9 mouse cellular contexts compared by ENCODE assay signal in genomic region chr3:97332172-97332571, GRCm38 (mm10). TPM values are rescaled to one million over a fixed set of nuclear protein-coding genes. Genes with fewer than 3 reads are reported as not detected.
DNase-seq lines count a peak whose midpoint lies in the region; ATAC-seq and TF ChIP-seq lines count a peak whose summit lies in the region.
"Had no signal": no experiment of that assay in that cellular context is flagged by ENCODE, and none has a peak within 500 bp of the region (broad histone marks: within the 10 kb centered on the region; RNA-seq: fewer than 3 reads in every experiment).

No protein-coding gene starts in this region.

- H3K9ac ChIP-seq in liver, embryonic 14.5 days (replicated peaks) = no peak overlapping the region
- no peak overlapping the region for H3K9ac ChIP-seq in midbrain, embryonic 14.5 days (replicated peaks; ENCODE audit: low read length)
- H3K9ac ChIP-seq: heart, embryonic 15.5 days had no signal

- H3K4me1 ChIP-seq in E14TG2a.4 (replicated peaks; ENCODE audit: low read depth, low read length) = peaks cover 16% of the 10 kb centered on the region
- H3K4me1 ChIP-seq in liver, embryonic 14.5 days (replicated peaks; ENCODE audit: control insufficient read depth in 2 of 2, insufficient read depth in 2 of 2, low read length in 1 of 2) = no peaks in the 10 kb centered on the region; a peak in 1 of 4 replicates
- no peaks in the 10 kb centered on the region for H3K4me1 ChIP-seq in midbrain, embryonic 14.5 days (ENCODE audit: control insufficient read depth, insufficient read depth, low read length)
- H3K4me1 ChIP-seq in cerebellum, adult 2 months (ENCODE audit: control insufficient read depth, insufficient read depth, low read length) = no peaks in the 10 kb centered on the region
- H3K4me1 ChIP-seq: megakaryocyte, embryonic 14.5 days had no signal

- TF ChIP-seq CTCF in E14TG2a.4 (conservative IDR thresholded peaks at IDR 0.05; ENCODE audit: low read length) = peak; percentile 33
- peak; percentile 21; the same call in 1 of the 2 replicates for TF ChIP-seq CTCF in liver, embryonic 14.5 days (IDR thresholded peaks at IDR 0.05; ENCODE audit: low read depth)
- TF ChIP-seq CTCF in cerebellum, adult 2 months (IDR thresholded peaks at IDR 0.05; ENCODE audit: borderline replicate concordance, insufficient read depth, low read depth, low read length) = no peak

- no peak for ATAC-seq in liver, embryonic 14.5 days (ENCODE audit: insufficient read depth)
- no peak for ATAC-seq in midbrain, embryonic 14.5 days (ENCODE audit: low FRiP score, low TSS enrichment)

- no peak overlapping the region for H3K4me2 ChIP-seq in liver, embryonic 14.5 days (ENCODE audit: low read depth)
- no peak overlapping the region for H3K4me2 ChIP-seq in midbrain, embryonic 14.5 days (ENCODE audit: low read length)
- H3K4me2 ChIP-seq: heart, embryonic 15.5 days had no signal

- no peak for TF ChIP-seq POLR2A in cerebellum, adult 2 months (IDR thresholded peaks at IDR 0.05; ENCODE audit: borderline replicate concordance, insufficient read depth, low read length)

- no peaks in the 10 kb centered on the region for H3K36me3 ChIP-seq in E14TG2a.4 (ENCODE audit: insufficient read depth, low read length)
- H3K36me3 ChIP-seq in liver, embryonic 14.5 days (replicated peaks; ENCODE audit: control insufficient read depth, insufficient read depth, low read depth) = no peaks in the 10 kb centered on the region
- no peaks in the 10 kb centered on the region for H3K36me3 ChIP-seq in midbrain, embryonic 14.5 days (ENCODE audit: control insufficient read depth, insufficient read depth, low read length)
- H3K36me3 ChIP-seq: heart, embryonic 15.5 days had no signal

- H3K27me3 ChIP-seq in E14TG2a.4 (ENCODE audit: insufficient read depth, low read length) = peaks cover 24% of the 10 kb centered on the region
- H3K27me3 ChIP-seq in liver, embryonic 14.5 days (ENCODE audit: control insufficient read depth, insufficient read depth, low read length) = no peaks in the 10 kb centered on the region
- no peaks in the 10 kb centered on the region for H3K27me3 ChIP-seq in midbrain, embryonic 14.5 days (ENCODE audit: control insufficient read depth, insufficient read depth, low read length)
- no peaks in the 10 kb centered on the region for H3K27me3 ChIP-seq in cerebellum, adult 2 months (ENCODE audit: control insufficient read depth, insufficient read depth, low read length)
- H3K27me3 ChIP-seq: heart, embryonic 15.5 days had no signal

- DNase-seq in kidney, adult 9 months = peak; percentile 18
- no peak for DNase-seq in kidney, adult 11 months
- peak; percentile 52 for DNase-seq in A20 (ENCODE audit: low read depth, low spot score)
- DNase-seq in liver, embryonic 14.5 days (ENCODE audit: low read depth in 3 of 3, low spot score in 3 of 3) = no peak
- DNase-seq in midbrain, embryonic 14.5 days = no peak
- no peak for DNase-seq in cerebellum, adult 2 months

- peaks cover 3% of the 10 kb centered on the region for H3K9me3 ChIP-seq in E14TG2a.4 (ENCODE audit: low read length)
- no peaks in the 10 kb centered on the region for H3K9me3 ChIP-seq in liver, embryonic 14.5 days (ENCODE audit: control insufficient read depth, low read length)
- no peaks in the 10 kb centered on the region for H3K9me3 ChIP-seq in midbrain, embryonic 14.5 days (ENCODE audit: control insufficient read depth, low read length)
- H3K9me3 ChIP-seq: heart, embryonic 15.5 days had no signal

- no peak overlapping the region for H3K4me3 ChIP-seq in E14TG2a.4 (replicated peaks; ENCODE audit: low read length)
- no peak overlapping the region for H3K4me3 ChIP-seq in liver, embryonic 14.5 days (ENCODE audit: insufficient read depth in 1 of 2, low read depth in 2 of 2, low read length in 2 of 2)
- H3K4me3 ChIP-seq in midbrain, embryonic 14.5 days (replicated peaks; ENCODE audit: low read depth, low read length) = no peak overlapping the region
- H3K4me3 ChIP-seq in cerebellum, adult 2 months (replicated peaks; ENCODE audit: insufficient read depth, low read depth, low read length) = no peak overlapping the region
- H3K4me3 ChIP-seq: heart, embryonic 15.5 days; megakaryocyte, embryonic 14.5 days had no signal

- TF ChIP-seq EP300 in liver, embryonic 14.5 days (IDR thresholded peaks at IDR 0.05; ENCODE audit: low read depth) = no peak

- 68% methylated on average over 12 of the region's 12 CpGs for WGBS in liver, embryonic 14.5 days (ENCODE audit: insufficient replicate concordance)
- 88% methylated on average over 12 of the region's 12 CpGs for WGBS in midbrain, embryonic 14.5 days
- 87% methylated on average over 12 of the region's 12 CpGs for WGBS in cerebellum, adult 2 months

- H3K27ac ChIP-seq in liver, embryonic 14.5 days = no peak overlapping the region
- no peak overlapping the region for H3K27ac ChIP-seq in midbrain, embryonic 14.5 days (replicated peaks; ENCODE audit: low read depth, low read length)
- H3K27ac ChIP-seq in cerebellum, adult 2 months (ENCODE audit: insufficient read depth, low read length) = no peak overlapping the region
- H3K27ac ChIP-seq: heart, embryonic 15.5 days had no signal

RNA-seq across cellular contexts. Expression of gene Bcl9, which starts 34.5 kb away (rescaled TPM):
- polyA plus RNA-seq in liver, embryonic 14.5 days (2012; rRNA removed) = 1.6 and 1.7 TPM in 2 replicates
- polyA plus RNA-seq in liver, embryonic 14.5 days (2014; fragmentation: Nextera tagmentation; extraction: Ambion mirVana) = 2.4 and 2.6 TPM in 2 replicates
- 82.5 and 100 TPM in 2 replicates for polyA plus RNA-seq in midbrain, embryonic 14.5 days (2014; fragmentation: Nextera tagmentation; extraction: Ambion mirVana)
- 22.7 and 22.9 TPM in 2 replicates for polyA plus RNA-seq in cerebellum, adult 2 months (2012; rRNA removed)

Comparison
In these comparisons a context has a peak if more than half of its experiments do, and no peak if none do; other contexts are left out.
1. DNase-seq: peak in kidney, adult 9 months (single experiment) and A20 (single experiment); none in kidney, adult 11 months (single experiment), liver, embryonic 14.5 days (0 of 3), midbrain, embryonic 14.5 days (single experiment) and cerebellum, adult 2 months (0 of 2).